Mouse (Mus musculus) cortical plate, adult 2 months (tissue): ENCODE results near the gene Ddx31. TPM values are rescaled to one million over a fixed set of nuclear protein-coding genes. Genes with fewer than 3 reads are reported as not detected.

Experiments
- H3K27ac ChIP-seq: fragments of 200-500 bp; 2 replicates; pipeline ENCODE4 v1.5.1; 2012; ENCODE audit warnings: low read length, control low read depth, inconsistent platforms; ENCODE audit not compliant: insufficient read depth
- H3K4me1 ChIP-seq: fragments of 200-500 bp; 2 replicates; pipeline ENCODE4 v1.6.1; 2011; ENCODE audit warnings: low read length; ENCODE audit not compliant: control insufficient read depth, insufficient read depth
- H3K4me3 ChIP-seq: fragments of 200-500 bp; 2 replicates; pipeline ENCODE4 v1.5.1; 2011; ENCODE audit warnings: mild to moderate bottlenecking, low read length, control low read depth; ENCODE audit not compliant: insufficient read depth
- CTCF ChIP-seq: fragments of 200-500 bp; IDR thresholded peaks from 2 replicates; pipeline ENCODE4 v1.5.1; 2011; ENCODE audit warnings: mild to moderate bottlenecking, control low read depth, low read length; ENCODE audit not compliant: insufficient read depth; ENCODE audit errors: extremely low read depth
- POLR2A ChIP-seq: fragments of 200-500 bp; IDR thresholded peaks from 2 replicates; pipeline ENCODE4 v1.6.1; 2011; ENCODE audit warnings: mild to moderate bottlenecking, low read length, control low read depth; ENCODE audit not compliant: insufficient read depth; ENCODE audit errors: extremely low read depth
- polyA plus RNA-seq: library from polyadenylated mRNA; depleted of rRNA; stranded (reverse); fragments of >200 nt; gene quantifications from 2 replicates; pipeline ENCODE4 v1.2.3, GENCODE M21; 2012

Ddx31 gene
- polyA plus RNA-seq, 1 experiment: 4.9 TPM

DNA sequence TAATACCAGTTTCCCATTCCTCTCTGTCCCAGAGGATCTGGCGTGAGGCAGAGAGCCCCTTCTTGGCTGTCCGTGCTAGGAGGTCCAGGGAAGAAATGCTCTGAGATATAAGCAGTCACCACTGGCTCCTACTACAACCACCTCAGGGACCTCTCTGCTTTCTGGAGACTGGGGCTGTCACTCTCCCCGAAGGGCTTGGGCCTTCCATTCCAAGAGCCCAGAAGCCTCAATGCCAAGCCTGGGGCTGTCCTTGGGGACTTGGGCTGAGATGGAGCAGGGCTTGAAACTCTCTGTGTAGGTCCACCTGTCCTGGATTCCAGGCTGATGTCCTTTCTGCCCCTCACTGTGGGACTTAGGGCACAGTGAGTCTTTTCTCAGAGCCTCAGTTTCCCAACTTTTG is 70.7 kb downstream of the Ddx31 start:
- no peak for TF ChIP-seq CTCF
- TF ChIP-seq POLR2A: no peak
- Histone ChIP-seq H3K4me1 (no peaks in the 10 kb centered on the region), H3K27ac (no peak overlapping the region), H3K4me3 (no peak overlapping the region)

DNA sequence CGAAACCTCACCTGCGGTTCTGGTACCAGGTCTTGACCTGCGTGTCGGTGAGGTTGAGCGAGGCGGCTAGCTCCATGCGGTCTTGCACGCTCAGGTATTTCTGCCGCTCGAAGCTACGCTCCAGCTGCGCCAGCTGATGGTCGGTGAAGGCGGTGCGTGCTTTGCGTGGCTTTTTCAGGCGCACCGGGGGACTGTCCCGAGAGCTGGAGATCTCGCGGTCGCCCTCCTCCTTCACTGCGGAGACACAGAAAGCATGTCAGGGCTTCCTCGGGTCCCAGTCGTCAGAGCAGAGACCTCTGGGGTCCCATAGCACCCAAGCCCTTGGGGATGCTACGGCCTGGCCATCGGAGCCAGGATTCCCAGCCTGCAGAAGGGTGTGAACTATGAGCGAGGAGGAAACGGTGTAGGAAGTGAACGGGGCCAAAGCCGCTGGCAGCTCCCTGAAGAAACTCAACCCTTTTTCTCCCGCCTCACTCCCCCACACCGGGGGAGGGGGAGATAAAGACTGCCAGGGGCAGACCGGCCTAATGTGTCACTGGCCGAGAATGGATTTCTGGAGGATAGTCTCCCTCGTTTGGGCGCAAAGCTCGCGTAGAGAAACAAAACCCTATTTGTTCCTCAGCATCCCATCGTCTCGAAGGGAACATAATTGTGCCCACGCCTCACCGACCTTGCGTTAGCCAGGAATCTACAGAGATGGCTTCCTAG is 71.3 kb downstream of the Ddx31 start:
- no peak for TF ChIP-seq POLR2A
- TF ChIP-seq CTCF: no peak
- Histone ChIP-seq H3K27ac (no peak overlapping the region), H3K4me1 (no peaks in the 10 kb centered on the region), H3K4me3 (no peak overlapping the region)

DNA sequence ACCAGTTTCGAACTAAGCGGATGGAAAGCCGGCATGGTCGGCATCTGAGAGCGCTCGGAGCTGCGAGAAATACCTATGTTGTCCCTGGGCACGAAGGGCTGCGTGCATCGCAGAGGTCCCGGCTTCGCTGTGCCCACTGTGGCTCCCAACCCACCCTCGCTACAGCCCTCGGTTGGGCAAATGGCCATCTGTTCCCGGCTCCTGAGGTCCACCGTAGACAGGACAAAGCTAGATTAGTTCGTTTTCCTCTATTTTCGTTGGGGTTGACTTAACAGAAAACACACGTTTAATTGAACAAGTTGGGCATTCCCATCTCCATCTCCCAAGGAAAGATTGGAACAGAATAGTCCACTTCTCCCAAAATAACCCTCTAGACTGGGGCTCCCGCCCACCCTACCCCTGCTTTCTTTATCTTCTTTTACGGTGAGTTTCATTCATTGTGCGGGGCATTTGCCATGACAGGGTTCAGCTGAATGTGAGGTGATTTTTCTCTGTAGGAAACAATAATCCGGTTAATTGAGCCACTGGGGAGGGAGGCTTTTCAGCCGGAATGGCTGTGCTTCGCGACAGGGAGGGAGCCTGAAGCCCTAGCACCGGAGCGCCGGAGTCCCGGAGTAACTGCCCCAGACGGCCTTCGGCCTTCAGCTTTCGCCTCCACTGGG is 72.0 kb downstream of the Ddx31 start:
- Histone ChIP-seq H3K4me1 (no peaks in the 10 kb centered on the region), H3K27ac (no peak overlapping the region), H3K4me3 (no peak overlapping the region)
- TF ChIP-seq POLR2A: no peak
- TF ChIP-seq CTCF: no peak

DNA sequence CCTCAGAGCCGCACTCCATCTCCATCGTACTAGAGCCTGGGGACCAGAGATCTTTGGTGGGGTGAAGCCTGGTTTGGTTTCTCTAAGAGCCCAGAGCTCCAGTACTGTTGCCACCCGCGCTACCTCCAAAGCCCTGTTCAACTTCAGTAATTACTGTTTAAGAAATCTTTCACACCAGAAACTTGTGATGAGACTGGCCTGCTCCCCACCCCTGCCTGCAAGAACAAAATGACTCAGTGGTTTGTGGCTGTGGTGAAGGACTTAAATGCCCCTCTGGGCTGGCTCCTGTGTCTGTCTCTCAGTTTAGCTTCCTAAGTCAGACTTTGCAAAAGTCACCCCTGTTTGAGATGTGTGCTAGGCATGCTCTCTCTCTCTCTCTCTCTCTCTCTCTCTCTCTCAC is 72.8 kb downstream of the Ddx31 start:
- no peak for TF ChIP-seq POLR2A
- Histone ChIP-seq H3K4me1 (no peaks in the 10 kb centered on the region), H3K27ac (no peak overlapping the region), H3K4me3 (no peak overlapping the region)

DNA sequence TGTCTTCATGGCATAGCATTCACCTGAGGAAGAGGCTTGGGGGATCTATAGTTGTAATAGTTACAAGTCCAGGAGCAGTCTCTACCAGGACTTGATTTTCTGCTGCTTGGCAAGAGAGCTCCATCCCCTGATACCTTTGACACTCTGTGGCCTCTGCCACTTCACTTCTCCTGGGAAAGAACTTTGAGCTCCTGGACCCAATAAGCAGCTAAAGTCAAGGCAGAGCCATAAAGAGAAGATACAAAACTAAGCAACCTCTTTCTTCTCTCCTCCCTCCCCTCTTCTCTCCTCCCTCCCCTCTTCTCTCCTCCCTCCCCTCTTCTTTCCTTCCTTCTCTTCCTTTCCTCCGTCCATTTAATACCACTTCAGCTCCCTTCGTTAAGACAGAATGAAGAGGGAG is 73.9 kb downstream of the Ddx31 start:
- no peaks in the 10 kb centered on the region for H3K4me1 ChIP-seq
- no peak for TF ChIP-seq CTCF
- TF ChIP-seq POLR2A: no peak
- no peak overlapping the region for H3K27ac ChIP-seq
- no peak overlapping the region for H3K4me3 ChIP-seq

DNA sequence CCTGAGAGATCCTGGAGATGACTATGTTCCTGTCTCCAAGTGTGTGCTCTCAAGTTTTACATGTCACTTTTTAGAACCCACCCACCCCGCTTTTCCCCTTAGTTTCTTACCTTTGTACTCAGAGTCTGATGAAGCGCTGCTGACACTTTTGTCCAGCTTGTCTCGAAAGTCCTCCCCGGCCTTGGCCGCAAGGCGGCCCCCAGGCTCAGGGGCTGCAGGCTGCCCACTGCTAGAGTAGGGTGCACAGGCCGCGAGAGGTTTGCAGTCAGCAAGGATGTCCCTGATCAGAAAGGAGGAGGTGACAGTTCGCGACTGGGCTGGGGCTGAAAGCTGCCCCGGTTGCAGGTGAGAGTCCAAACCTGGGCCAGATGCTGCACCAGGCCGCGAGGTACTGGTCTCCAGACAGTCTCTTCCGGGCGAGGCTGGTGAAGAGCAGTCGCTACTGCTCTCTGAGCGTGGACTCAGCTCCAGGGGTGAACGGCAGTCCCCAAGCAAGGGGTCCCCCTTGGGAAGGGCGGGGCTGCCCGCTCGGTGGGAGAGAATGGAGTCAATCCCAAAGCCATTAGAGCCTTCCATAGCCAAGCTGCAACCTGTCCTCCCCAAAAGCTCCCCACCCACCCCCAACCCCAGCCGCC is 75.0 kb downstream of the Ddx31 start:
- no peaks in the 10 kb centered on the region for H3K4me1 ChIP-seq
- no peak overlapping the region for H3K4me3 ChIP-seq
- H3K27ac ChIP-seq: no peak overlapping the region
- TF ChIP-seq POLR2A: no peak
- TF ChIP-seq CTCF: no peak

DNA sequence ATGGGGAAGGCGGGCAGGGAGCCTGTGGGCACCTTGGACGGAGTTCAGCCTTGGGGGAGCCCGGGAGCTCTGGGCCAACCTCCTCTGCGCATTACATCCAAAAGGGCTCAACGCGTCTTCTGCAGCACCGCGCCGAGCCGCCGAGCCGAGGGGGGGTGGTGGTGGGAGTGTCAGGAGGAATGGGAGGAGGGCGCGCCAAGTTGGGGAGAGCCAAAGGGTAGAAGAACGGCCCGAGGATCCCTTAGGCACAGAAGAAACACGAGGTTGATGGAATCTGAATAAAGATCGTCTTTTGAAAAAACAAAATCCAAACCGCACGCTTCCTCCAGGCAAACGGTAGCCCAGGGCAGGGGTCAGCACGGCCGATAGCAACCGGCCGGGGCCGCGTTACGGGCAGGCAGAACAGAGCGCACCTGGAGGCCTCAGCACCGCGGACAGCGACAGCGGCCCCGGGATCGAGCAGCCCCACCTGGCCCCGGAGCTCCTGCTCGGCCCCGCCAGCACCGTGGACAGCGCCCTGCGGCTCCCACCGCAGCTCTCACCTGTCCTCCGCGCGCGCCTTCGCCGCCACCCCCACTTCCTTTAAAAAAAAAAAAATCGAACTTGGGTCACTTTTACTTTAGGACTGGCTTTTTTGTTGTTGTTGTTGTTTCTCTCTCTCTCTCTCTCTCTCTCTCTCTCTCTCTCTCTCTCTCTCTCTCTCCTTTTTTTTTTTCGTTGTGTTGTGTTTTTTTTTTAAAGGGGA is 75.7 kb downstream of the Ddx31 start:
- no peak overlapping the region for H3K4me3 ChIP-seq

DNA sequence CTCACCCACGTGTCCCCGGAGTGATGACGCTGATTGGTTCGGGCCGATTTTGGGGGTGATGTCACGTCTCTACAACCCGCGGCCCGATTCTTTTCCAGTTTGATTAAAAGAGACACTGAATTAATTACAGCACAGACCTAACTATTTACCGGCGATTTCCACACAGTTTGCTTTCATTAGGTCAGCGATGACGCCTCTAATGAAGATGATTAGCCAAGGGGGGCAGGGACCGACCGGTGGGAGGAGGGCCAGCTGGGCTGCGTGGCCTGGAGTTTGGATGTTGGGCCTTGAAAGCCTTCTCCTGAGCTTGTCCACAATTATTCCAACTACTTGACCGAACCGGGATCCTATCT is 76.3 kb downstream of the Ddx31 start, which contains the start of gene Barhl1:
Gene Barhl1 (minus strand): TSS at position 156 of the 353 bp plus-strand sequence.
- TF ChIP-seq CTCF (no peak), POLR2A (no peak)
- Histone ChIP-seq H3K4me1 (no peaks in the 10 kb centered on the region), H3K4me3 (no peak within 1 kb of the TSS), H3K27ac (no peak within 1 kb of the TSS)

More for the DNA sequence above, 75.7 kb downstream of the Ddx31 start:
- Histone ChIP-seq H3K4me1 (no peaks in the 10 kb centered on the region), H3K27ac (no peak overlapping the region)
- TF ChIP-seq POLR2A (no peak), CTCF (no peak)

DNA sequence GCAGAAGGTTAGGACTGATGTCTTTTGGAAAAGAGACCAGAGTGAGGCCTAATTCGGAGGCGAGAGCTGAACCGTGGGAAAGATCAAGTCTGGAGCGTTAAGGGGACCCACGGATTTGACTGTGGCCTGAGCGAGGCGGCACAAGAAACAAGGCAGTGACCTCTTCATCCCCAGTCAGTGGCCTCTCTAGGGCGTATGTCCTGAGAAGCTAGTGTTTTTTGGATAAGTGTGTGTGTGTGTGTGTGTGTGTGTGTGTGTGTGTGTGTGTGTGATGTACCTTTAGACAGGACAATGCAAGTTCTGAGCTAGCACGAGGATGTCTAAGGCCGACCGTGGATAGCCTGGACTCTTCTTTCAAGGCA is 76.9 kb downstream of the Ddx31 start:
- TF ChIP-seq POLR2A (no peak), CTCF (no peak)
- Histone ChIP-seq H3K4me1 (no peaks in the 10 kb centered on the region), H3K4me3 (no peak overlapping the region), H3K27ac (no peak overlapping the region)
